Mouse (Mus musculus) urinary bladder, adult 2 months (tissue): ENCODE measurements around the gene Ndufv2. TPM values are rescaled to one million over a fixed set of nuclear protein-coding genes. Genes with fewer than 3 reads are reported as not detected.

Experiments
- DNase-seq: peaks from one replicate; pipeline ENCODE4 v3.0.0; 2022; ENCODE audit warnings: low spot score
- polyA plus RNA-seq: library from polyadenylated mRNA; depleted of rRNA; stranded (reverse); fragments of >200 nt; gene quantifications from 2 replicates; pipeline ENCODE4 v1.2.3, GENCODE M21; 2012; rRNA removed

The Ndufv2 gene
- polyA plus RNA-seq: 137 and 145 TPM in 2 replicates

DNA sequence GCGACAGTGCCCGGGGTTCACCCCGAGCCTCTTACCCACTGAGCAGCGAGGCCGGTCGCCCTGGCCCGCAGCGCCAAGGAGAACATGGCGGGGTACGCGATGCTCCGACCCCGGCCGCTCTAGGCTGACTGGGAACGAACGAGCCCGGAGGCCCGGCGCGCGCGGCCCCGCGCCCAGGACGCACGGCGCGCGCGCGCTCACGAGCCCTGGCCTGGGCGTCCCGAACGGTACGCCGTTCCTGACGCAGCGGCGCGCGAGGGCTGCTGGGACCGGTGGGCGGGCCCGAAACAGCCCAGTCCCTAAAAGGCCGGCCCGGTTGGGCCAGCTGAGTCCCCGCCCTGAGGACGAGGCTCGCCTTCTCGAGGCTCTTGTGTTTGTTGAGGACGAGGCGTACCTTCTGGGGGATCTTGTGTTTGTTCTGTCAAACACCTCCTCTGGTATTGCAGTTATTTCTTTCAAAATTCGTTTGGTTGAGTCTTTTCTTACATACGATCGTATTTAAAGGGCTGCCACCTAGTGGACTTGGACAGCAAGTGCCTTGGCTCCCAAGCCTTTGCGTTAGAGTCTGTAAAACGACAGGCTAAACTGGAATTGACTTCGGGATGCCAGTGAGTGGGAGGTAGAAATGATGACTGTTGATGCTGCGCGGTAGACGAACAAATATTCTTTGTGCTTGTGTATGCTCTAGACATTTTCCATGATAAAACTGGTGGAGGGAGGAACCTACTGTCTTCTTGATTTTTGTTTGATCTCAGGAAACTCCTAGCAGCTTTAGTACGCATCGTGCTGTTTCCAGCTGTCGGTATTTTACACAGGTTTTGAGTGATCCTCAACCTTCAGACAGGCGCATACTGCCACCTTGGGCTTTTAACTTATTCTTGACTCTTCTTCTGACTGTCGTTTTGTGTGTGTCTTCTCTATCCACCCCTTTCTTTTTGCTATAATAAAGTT, at the start of gene Ndufv2:
Ndufv2 (minus strand) TSS at position 180 of the 951 bp plus-strand sequence.
- DNase-seq: peak; percentile 79

DNA sequence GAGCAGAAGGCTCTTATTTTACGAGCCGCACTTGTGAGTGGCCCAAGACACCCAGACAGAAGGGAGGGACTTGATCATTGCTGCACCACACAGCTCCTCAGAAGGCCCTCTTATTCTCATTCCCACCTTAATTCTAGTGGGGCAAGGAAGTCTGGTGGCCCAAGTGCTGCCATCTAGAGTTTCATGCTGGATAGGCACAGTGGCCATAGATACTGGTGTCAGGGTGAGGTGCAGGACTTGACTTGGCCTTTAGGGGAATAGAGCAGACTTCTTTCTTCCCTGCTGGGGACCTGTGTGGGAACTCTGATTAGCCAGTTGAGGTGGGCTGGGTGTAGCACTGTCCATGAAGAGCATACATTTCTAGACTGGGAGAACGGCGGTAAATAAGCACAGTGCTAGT, 29.9 kb upstream of the Ndufv2 start:
- DNase-seq: no peak

DNA sequence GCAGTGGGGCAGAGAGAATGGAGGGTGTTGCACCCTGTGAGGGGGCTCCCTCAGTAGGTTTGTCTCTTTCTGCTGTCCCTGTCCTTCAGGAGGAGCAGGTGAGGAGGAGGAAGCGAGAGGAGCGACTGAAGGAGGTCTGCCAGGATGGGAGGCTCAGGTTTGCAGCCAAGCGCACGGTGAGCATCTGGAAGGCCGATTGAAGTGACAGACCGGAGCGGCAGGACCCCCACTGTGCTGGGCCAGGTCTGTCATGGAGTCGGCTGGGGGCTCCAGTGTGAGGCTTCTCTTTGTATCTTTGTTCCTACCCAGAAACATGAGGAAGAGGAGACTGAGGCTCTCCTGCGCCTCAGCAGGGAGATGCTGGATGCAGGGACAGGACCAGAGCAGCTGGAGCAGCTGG, 29.0 kb upstream of the Ndufv2 start:
- no peak for DNase-seq

DNA sequence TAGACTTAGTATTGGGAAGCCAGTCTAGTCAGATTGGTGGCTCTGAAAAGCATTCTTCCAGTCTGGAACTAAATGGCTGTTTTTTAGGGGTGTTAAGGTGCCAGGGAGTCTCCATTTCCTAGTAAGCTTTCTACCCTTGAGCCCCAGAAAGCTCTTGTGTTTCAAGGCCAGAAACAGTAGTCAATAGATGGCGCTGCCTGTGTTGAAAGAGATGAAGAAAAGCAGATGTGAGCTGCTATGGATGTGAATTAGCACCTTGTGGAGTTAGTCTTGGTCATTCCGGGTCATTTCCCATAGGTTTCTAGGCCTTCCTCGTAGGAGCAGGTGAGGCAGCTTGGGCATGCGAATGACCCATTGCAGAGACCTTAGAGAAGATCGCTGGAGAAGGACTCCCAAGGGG, 23.9 kb upstream of the Ndufv2 start:
- no peak for DNase-seq

DNA sequence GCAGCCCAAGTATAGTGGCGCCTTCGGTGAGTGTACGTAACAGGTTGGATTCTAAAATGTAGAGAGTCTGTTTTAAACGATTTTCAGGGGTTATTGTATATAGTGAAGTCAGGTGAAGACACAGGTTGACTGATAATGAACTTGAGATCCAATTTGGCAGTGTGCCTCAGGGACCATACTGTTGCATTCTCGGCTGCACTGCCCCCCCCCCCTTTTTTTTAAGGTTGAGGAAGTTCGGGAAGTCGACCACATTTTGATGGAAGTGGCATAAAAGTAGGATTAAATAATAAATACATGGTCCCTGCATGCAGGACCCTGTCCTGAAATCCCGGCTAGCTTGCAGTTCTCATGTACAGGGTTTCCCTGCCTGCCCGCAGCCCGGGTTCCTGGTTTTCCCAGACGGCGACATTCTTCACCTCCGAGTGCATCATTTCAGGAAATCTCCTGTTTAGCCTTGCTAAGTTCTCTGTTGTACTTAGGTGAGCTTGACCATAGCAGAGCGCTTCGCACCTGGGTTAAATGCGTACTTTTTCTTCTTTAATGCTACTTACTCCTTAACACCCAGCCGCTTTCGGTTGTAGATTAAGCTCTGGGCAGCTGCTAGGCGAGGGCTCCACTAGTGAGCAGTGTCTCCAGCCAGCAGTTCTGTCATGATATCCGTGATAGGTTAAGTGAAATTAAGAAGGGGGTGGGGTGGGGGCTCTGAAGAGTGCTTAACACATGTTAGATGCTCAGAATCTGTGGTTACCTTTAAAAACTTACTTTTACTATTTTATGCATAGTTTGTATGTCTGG, 22.7 kb upstream of the Ndufv2 start:
- no peak for DNase-seq

DNA sequence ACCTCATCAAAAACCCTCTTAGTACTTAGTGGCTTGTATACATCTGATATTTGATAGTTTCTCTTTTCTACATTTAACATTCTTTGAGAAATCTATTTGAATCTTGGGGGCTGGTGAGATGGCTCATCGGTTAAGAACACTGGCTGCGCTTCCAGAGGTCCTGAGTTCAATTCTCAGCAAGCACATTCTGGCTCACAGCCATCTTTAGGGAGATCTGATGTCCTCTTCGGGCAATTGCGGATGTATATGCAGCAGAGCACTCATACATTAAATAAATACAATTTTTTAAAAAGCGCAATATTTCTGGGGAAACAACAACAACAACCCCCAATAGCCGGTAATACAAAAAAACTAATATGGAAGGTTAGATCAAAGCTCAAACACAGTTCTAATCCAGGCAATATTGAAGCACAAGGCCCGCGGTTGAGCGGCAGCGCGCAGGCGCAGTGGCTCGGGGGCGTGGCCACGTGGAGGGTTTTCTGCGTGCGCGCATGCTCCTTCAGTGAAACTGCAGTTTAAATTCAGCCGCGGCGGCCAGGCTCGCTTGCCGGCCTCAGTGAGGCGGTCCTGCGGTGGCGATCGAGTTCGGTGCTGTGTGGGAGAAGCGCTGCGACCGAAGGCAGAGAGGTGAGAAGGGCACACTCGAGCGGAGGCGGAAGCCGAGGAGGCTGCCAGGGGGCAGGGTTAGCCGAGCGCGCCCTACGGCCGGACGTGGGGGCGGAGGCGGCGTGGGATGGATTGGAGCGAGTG, 21.9 kb upstream of the Ndufv2 start, which contains the start of gene Ddx11:
Ddx11 (plus strand) TSS at position 455 of the 750 bp plus-strand sequence.
- peak; percentile 95 for DNase-seq

DNA sequence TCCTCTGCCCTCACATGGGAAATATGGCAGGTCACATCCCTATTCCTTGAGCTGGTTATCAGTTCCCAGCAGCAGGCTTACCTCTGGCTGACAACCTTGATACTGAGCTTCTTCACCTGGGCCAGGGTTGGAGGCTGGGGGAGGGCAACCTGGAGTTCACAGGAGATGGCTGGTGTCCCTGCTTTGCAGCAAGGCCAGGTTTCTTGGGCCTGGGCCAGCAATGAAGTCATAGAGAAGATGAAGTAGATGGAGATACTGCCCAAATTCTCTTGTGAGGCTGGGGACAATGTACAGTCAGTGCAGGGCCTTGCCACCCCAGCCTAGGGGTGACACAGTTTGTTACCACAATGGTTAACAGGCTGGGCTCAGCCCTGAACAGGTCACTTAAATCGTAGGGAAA, 19.3 kb upstream of the Ndufv2 start:
- DNase-seq: no peak

DNA sequence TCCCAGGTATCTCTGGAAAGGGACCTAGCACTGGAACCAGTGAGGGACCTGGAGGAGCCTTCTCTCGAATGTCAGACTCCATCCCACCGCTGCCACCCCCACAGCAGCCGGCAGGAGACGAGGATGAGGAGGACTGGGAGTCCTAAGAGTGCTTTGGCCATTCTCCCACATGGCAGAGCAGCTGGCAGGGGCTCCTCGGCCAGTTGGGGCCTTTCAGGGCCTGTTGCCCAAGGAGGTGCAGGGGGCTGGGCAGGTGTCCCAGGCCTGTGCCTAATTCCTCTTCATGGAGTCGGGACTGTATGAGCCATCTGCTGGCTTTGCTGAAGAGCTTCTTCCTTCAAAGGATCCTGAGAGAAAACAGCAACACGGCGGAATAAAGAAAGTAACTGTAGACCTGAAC, 17.6 kb upstream of the Ndufv2 start:
- DNase-seq: no peak

- no peak for DNase-seq
These were observed 10.8 kb upstream of the Ndufv2 start for GRCm38 (mm10) chr17:66112166-66112565.

GRCm38 (mm10) chr17:66111402-66111959, 10.1 kb upstream of the Ndufv2 start, which contains the start of gene Washc1:
Washc1 (plus strand) TSS chr17:66111545.
- peak; percentile 71 for DNase-seq

- DNase-seq: no peak
These were observed 9.4 kb upstream of the Ndufv2 start for GRCm38 (mm10) chr17:66110746-66111145.

DNA sequence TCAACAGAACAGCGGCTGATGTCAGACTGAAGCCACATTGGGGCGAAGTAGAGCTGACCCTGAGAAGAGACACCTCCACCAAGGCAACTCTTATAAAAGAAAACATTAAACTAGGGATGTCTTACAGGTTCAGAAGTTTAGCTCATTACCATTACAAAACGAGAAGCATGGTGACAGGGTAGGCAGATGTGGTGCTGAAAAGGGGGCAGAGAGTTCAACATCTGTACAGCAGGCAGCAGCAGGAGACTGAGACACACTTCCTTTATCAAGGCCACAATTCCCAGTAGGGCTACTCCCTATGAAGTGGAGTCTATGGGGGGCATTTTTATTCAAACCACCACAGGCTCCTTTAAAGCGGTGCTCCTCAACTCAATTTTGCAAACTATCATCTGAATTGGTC, 6.8 kb upstream of the Ndufv2 start:
- no peak for DNase-seq

GRCm38 (mm10) chr17:66107466-66107865, 6.1 kb upstream of the Ndufv2 start:
- DNase-seq: no peak

DNA sequence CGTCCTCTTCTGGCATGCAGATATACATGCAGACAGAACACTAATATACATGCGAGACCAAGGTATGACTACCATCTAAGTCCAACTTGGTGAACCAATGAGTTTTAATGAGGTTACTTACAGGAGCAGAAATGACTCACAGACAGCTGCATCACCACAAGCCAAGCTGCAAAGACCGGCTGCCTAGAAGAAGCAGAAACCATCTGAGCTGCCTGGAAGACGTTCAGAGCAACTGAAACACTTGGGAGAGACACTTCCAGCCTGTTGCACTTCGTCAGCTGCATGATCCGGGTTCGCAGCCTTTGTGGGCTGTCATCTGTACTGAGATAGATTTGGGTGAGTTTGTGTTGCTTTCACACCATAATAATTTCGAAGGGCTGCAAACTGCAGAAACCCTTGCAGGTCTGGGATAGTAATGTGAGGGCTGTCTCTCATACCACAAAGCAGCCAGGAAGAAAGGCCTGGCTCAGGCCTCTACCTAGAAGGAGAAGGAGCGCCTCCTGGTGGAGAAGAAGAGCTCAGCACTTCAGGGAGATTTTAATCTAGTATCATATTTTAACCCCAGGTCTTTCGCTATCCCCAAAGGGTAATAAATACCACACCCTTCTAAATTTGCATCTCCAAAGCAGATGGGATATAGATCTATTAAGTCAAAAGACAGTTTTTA, 5.4 kb upstream of the Ndufv2 start:
- no peak for DNase-seq

- no peak for DNase-seq
These were observed 2.7 kb upstream of the Ndufv2 start for GRCm38 (mm10) chr17:66104076-66104475.

DNA sequence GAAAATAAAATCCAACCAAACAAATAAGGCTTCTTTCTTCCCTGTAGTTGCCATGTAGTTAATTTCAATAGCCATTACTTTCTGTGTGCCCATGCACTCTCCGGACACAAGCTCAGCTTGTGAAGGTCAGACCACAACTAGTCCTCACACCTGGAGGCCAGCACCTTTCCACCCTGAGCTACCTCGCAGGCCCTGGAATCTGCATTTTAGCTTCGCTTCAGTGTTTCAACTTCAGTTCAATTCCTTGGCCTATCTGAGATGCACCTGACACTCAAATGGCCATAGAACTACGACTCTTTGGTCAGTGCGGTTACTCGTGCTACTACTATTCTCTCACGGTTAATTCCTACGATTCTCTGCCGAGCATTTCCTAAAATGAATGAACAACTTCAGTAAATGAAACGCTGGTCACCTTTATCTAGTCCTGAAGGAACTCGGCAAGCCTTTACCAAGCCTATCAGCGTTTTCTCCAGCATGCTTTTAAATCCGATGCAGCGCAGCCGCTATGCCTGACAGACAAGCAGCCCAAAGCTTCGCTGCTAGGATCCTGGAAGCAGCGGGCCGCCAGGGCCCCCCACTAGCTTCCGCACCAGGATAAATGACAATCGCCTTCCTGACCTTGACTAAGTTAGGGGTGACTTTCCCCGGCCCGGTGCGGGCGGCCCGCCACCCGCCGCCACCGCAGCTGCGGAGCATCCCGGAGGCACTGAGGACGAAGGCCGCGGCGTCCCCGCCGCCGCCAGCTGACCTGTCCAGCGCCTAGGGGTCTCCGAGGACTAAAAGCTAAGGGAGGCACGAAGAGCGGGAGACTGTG, 586 bp downstream of the Ndufv2 start:
- DNase-seq: no peak

DNA sequence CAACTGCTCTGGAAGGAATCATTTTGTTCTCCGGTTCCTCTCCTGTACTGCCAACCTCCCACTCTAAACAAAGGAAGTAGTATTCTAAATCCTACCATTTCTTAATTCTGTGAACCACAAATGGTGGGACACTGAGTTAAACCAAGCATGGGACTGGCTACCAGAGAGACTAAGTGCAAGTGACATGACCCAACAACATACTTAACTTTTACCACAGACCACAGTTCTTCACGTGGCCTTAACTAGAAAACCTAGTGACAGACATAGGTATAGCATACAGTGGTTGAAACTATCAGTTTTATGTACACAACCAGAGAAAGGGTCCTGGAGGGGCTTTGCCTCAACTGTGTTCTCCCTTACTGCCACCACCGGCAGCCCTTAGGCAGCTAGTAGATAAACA, 8.7 kb downstream of the Ndufv2 start:
- DNase-seq: no peak

DNA sequence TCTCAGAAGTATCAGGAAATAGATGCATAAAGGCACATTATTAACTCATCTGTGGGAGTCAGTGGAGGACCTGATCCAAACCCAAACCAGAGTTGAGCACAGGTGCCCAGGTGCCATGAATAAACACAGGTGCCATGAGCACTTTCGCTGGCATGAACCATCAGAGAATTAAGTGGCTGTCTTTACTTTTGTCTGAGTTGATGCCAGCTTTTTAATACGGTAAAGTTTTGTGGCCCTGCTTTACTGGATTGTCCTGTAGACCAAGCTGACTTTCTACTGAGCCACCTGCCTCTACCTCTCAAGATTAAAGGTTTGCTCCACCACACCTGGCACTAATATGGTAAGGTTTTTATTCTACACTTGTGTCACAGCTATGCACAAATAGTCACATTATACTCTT, 9.3 kb downstream of the Ndufv2 start:
- no peak for DNase-seq

DNA sequence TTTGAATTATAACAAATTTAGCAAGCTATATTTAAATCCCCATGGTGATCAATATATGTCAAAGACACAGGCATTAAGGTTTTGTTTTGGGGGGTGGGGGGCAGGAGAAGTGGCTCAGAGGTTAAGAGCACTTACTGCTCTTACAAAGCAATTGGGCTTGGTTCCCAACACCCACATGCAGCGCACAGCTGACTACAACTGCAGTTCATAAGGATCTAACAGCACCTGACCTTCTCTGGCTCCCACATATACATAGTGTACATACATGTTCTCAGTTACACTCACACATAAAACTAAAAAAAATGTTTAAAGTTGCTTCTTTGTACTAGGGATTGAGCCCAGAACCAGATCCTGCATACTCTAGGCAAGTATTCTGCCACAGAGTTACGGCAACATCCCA, 10.0 kb downstream of the Ndufv2 start:
- DNase-seq: no peak

DNA sequence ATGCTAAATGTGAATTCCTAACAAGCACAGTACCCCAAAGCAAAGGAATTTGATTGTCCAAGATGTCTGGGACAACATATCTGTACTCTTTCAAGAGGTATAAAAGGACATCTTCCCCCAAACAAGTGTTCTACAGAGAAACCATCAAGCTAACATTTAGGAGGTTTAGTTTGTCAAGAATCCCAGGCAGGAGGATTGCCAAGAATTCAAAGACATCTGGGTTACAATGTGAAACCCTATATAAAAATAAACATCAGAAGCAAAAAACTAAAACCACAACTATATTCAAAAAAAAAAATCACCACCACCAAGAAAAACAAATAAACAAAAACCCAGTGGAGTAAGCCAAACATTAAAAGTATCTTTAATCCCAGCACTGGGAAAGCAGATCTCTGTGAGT, 11.1 kb downstream of the Ndufv2 start:
- DNase-seq: no peak
